Mouse (Mus musculus) hindbrain, embryonic 10.5 days (tissue): Measurements from ENCODE around the gene Proser2. TPM values are rescaled to one million over a fixed set of nuclear protein-coding genes. Genes with fewer than 3 reads are reported as not detected.
A peak's percentile ranks its signal among the peaks of the same experiment; 100 is the strongest.
"Not testable (repeated sequence)": the region's sequence is repeated elsewhere in the genome, so short reads cannot be mapped to it uniquely, and the experiment has no call there.

Experiments
- DNase-seq: peaks from one replicate; pipeline ENCODE4 v3.0.0-alpha.2; 2017; ENCODE audit warnings: low spot score
- H3K27ac ChIP-seq: fragments of 300-500 bp; sonication (generic); 2 replicates; pipeline ENCODE4 v1.5.1; 2016; ENCODE audit warnings: mild to moderate bottlenecking, moderate library complexity
- H3K27me3 ChIP-seq: fragments of 300-500 bp; sonication (generic); 2 replicates; pipeline ENCODE4 v1.6.1; 2016; ENCODE audit warnings: mild to moderate bottlenecking; ENCODE audit not compliant: poor library complexity, insufficient read depth, severe bottlenecking
- H3K36me3 ChIP-seq: fragments of 300-500 bp; sonication (generic); 2 replicates; pipeline ENCODE4 v1.6.1; 2016; ENCODE audit warnings: mild to moderate bottlenecking, moderate library complexity
- H3K4me1 ChIP-seq: fragments of 300-500 bp; sonication (generic); replicated peaks from 2 replicates; pipeline ENCODE4 v1.6.1; 2016; ENCODE audit warnings: mild to moderate bottlenecking
- H3K4me3 ChIP-seq: fragments of 300-500 bp; sonication (generic); 2 replicates; pipeline ENCODE4 v1.5.1; 2016; ENCODE audit warnings: mild to moderate bottlenecking, moderate library complexity
- H3K9me3 ChIP-seq: fragments of 300-500 bp; sonication (generic); 2 replicates; pipeline ENCODE4 v1.6.1; 2016; ENCODE audit warnings: mild to moderate bottlenecking, moderate library complexity
- WGBS: fragments of 180-500 bp; shearing (Covaris S2); methylation state at CpG from one replicate; pipeline ENCODE4 v1.1.7; 2016; 5-methylcytosine and 5-hydroxymethylcytosine counted together
- polyA plus RNA-seq: library from polyadenylated mRNA; unstranded; fragments of >200 nt; fragmentation: Nextera tagmentation; extraction: Ambion mirVana; gene quantifications from 2 replicates; pipeline ENCODE4 v1.2.1, GENCODE M21; 2016

Gene Proser2
- polyA plus RNA-seq, 1 experiment from 2014 or later: 3.4 TPM

GRCm38 (mm10) chr2:6113792-6114191 is 16.2 kb downstream of the Proser2 start:
- Histone ChIP-seq H3K4me1 (no peaks in the 10 kb centered on the region), H3K4me3 (no peak overlapping the region), H3K27me3 (no peaks in the 10 kb centered on the region), H3K36me3 (no peaks in the 10 kb centered on the region), H3K27ac (no peak overlapping the region), H3K9me3 (no peaks in the 10 kb centered on the region)
- DNase-seq: no peak
- 80% methylated on average over 12 of the region's 12 CpGs for WGBS

- no peaks in the 10 kb centered on the region for H3K9me3 ChIP-seq
- no peaks in the 10 kb centered on the region for H3K36me3 ChIP-seq
- H3K4me1 ChIP-seq: no peaks in the 10 kb centered on the region
- no peak overlapping the region for H3K27ac ChIP-seq
- H3K27me3 ChIP-seq: no peaks in the 10 kb centered on the region
- no peak overlapping the region for H3K4me3 ChIP-seq
- WGBS: 85% methylated on average over 4 of the region's 4 CpGs
- DNase-seq: no peak
Observed at GRCm38 (mm10) chr2:6112619-6113018, 17.4 kb downstream of the Proser2 start.

GRCm38 (mm10) chr2:6105437-6105836 is 24.6 kb downstream of the Proser2 start:
- Histone ChIP-seq H3K27me3 (peaks cover 26% of the 10 kb centered on the region), H3K4me1 (peaks cover 6% of the 10 kb centered on the region), H3K27ac (no peak overlapping the region), H3K4me3 (no peak overlapping the region), H3K9me3 (no peaks in the 10 kb centered on the region), H3K36me3 (no peaks in the 10 kb centered on the region)
- no peak for DNase-seq
- WGBS: 88% methylated on average over 2 of the region's 2 CpGs

GRCm38 (mm10) chr2:6100755-6101154 is 29.3 kb downstream of the Proser2 start:
- H3K27ac ChIP-seq: peak overlapping the region; percentile 81
- H3K36me3 ChIP-seq: no peaks in the 10 kb centered on the region
- H3K4me3 ChIP-seq: peak overlapping the region; percentile 61
- 49% methylated on average over 20 of the region's 20 CpGs for WGBS
- peaks cover 15% of the 10 kb centered on the region for H3K4me1 ChIP-seq
- DNase-seq: no peak
- no peaks in the 10 kb centered on the region for H3K9me3 ChIP-seq
- peaks cover 42% of the 10 kb centered on the region for H3K27me3 ChIP-seq

GRCm38 (mm10) chr2:6100027-6100749 is 29.8 kb downstream of the Proser2 start:
- DNase-seq: peak; percentile 62
- H3K4me3 ChIP-seq: peak overlapping the region; percentile 61
- no peaks in the 10 kb centered on the region for H3K9me3 ChIP-seq
- peaks cover 42% of the 10 kb centered on the region for H3K27me3 ChIP-seq
- peaks cover 15% of the 10 kb centered on the region for H3K4me1 ChIP-seq
- peak overlapping the region; percentile 81 for H3K27ac ChIP-seq
- WGBS: 8% methylated on average over 51 of the region's 51 CpGs
- H3K36me3 ChIP-seq: no peaks in the 10 kb centered on the region

- WGBS: 82% methylated on average over 9 of the region's 9 CpGs
- no peak overlapping the region for H3K4me3 ChIP-seq
- no peaks in the 10 kb centered on the region for H3K36me3 ChIP-seq
- H3K4me1 ChIP-seq: peaks cover 15% of the 10 kb centered on the region
- H3K27ac ChIP-seq: no peak overlapping the region
- DNase-seq: no peak
- H3K27me3 ChIP-seq: peaks cover 42% of the 10 kb centered on the region
- no peaks in the 10 kb centered on the region for H3K9me3 ChIP-seq
Observed at GRCm38 (mm10) chr2:6099443-6099842, 30.6 kb downstream of the Proser2 start.

GRCm38 (mm10) chr2:6098924-6099323 is 31.1 kb downstream of the Proser2 start:
- peaks cover 15% of the 10 kb centered on the region for H3K4me1 ChIP-seq
- no peak overlapping the region for H3K4me3 ChIP-seq
- 38% methylated on average over 6 of the region's 6 CpGs for WGBS
- no peak for DNase-seq
- H3K27ac ChIP-seq: no peak overlapping the region
- H3K36me3 ChIP-seq: no peaks in the 10 kb centered on the region
- H3K27me3 ChIP-seq: peaks cover 42% of the 10 kb centered on the region
- no peaks in the 10 kb centered on the region for H3K9me3 ChIP-seq

GRCm38 (mm10) chr2:6097113-6097716 is 32.8 kb downstream of the Proser2 start:
- 75% methylated on average over 7 of the region's 7 CpGs for WGBS
- Histone ChIP-seq H3K27ac (no peak overlapping the region), H3K4me3 (no peak overlapping the region), H3K27me3 (peaks cover 35% of the 10 kb centered on the region), H3K9me3 (no peaks in the 10 kb centered on the region), H3K36me3 (no peaks in the 10 kb centered on the region), H3K4me1 (peaks cover 15% of the 10 kb centered on the region)
- no peak for DNase-seq

- 87% methylated on average over 16 of the region's 16 CpGs for WGBS
- not testable (repeated sequence) for H3K27me3 ChIP-seq, H3K4me3 ChIP-seq, H3K27ac ChIP-seq, DNase-seq, H3K36me3 ChIP-seq, H3K4me1 ChIP-seq, H3K9me3 ChIP-seq
Observed at GRCm38 (mm10) chr2:6089941-6090340, 40.1 kb downstream of the Proser2 start.

- Histone ChIP-seq H3K36me3 (no peaks in the 10 kb centered on the region), H3K27ac (no peak overlapping the region), H3K27me3 (no peaks in the 10 kb centered on the region), H3K4me1 (peaks cover 5% of the 10 kb centered on the region; the same call in 1 of the 2 replicates), H3K9me3 (no peaks in the 10 kb centered on the region), H3K4me3 (no peak overlapping the region)
- 91% methylated on average over 5 of the region's 5 CpGs for WGBS
- no peak for DNase-seq
Observed at GRCm38 (mm10) chr2:6087151-6087550, 42.9 kb downstream of the Proser2 start.

- H3K4me1 ChIP-seq: peaks cover 5% of the 10 kb centered on the region; the same call in 1 of the 2 replicates
- H3K4me3 ChIP-seq: no peak overlapping the region
- H3K27me3 ChIP-seq: no peaks in the 10 kb centered on the region
- no peak for DNase-seq
- no peaks in the 10 kb centered on the region for H3K36me3 ChIP-seq
- 76% methylated on average over 19 of the region's 19 CpGs for WGBS
- H3K27ac ChIP-seq: no peak overlapping the region
- no peaks in the 10 kb centered on the region for H3K9me3 ChIP-seq
Observed at GRCm38 (mm10) chr2:6085622-6086530, 44.1 kb downstream of the Proser2 start.

- Histone ChIP-seq H3K4me3 (no peak overlapping the region), H3K27me3 (no peaks in the 10 kb centered on the region), H3K4me1 (peaks cover 5% of the 10 kb centered on the region; the same call in 1 of the 2 replicates), H3K36me3 (no peaks in the 10 kb centered on the region), H3K27ac (no peak overlapping the region), H3K9me3 (no peaks in the 10 kb centered on the region)
- no peak for DNase-seq
- 92% methylated on average over 1 of the region's 1 CpGs for WGBS
Observed at GRCm38 (mm10) chr2:6083696-6084095, 46.3 kb downstream of the Proser2 start.

- no peak overlapping the region for H3K4me3 ChIP-seq
- peaks cover 8% of the 10 kb centered on the region; the same call in 1 of the 2 replicates for H3K4me1 ChIP-seq
- no peak overlapping the region for H3K27ac ChIP-seq
- H3K9me3 ChIP-seq: no peaks in the 10 kb centered on the region
- 88% methylated on average over 6 of the region's 6 CpGs for WGBS
- no peak for DNase-seq
- H3K27me3 ChIP-seq: no peaks in the 10 kb centered on the region
- no peaks in the 10 kb centered on the region for H3K36me3 ChIP-seq
Observed at GRCm38 (mm10) chr2:6082615-6083014, 47.4 kb downstream of the Proser2 start.
